Mouse (Mus musculus): ENCODE measurements around the gene Cdh12. TPM values are rescaled to one million over a fixed set of nuclear protein-coding genes. Genes with fewer than 3 reads are reported as not detected.
"Not testable (repeated sequence)": the region's sequence is repeated elsewhere in the genome, so short reads cannot be mapped to it uniquely, and the experiment has no call there.

Cdh12 gene
- polyA plus RNA-seq, 1 experiment = not detected

DNA sequence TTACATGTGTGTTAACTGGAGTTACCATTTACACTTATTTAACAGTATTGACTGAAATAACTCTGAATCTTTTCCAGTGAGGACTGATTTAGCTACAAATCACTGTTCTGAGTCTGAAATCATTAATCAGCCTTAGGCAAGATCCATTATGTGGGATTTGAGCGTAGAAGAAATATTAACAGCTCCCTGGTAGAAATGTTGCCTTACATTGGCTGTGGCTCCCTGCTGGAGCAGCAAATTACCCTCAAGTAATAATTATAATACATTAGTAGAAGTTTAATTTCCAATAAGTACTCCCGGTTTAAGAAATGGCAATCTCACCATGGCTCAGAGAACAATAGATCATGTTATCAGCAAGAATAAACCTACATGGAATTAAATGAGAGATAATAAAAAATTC, 190.1 kb downstream of the Cdh12 start:
- DNase-seq (ENCODE audit: low read depth in 1 of 2, low spot score in 2 of 2) = no peak
- WGBS = 88% methylated on average over 2 of the region's 2 CpGs
- H3K4me1 ChIP-seq (ENCODE audit: control insufficient read depth, insufficient read depth, insufficient read length) = no peaks in the 10 kb centered on the region
- H3K4me3 ChIP-seq (ENCODE audit: extremely low read depth, insufficient read depth, insufficient read length) = no peak overlapping the region
- H3K27ac ChIP-seq (ENCODE audit: insufficient read depth, low read length) = no peak overlapping the region
- H3K36me3 ChIP-seq (ENCODE audit: control insufficient read depth, insufficient read depth, low read length) = no peaks in the 10 kb centered on the region
- TF ChIP-seq CTCF (IDR thresholded peaks at IDR 0.05; ENCODE audit: extremely low read depth, insufficient read depth, insufficient read length, insufficient replicate concordance) = no peak
- no peak for TF ChIP-seq POLR2A (IDR thresholded peaks at IDR 0.05; ENCODE audit: low read depth, low read length)
- H3K27me3 ChIP-seq (ENCODE audit: control insufficient read depth, insufficient read depth, low read length) = no peaks in the 10 kb centered on the region

GRCm38 (mm10) chr15:20642905-20643414, 193.9 kb downstream of the Cdh12 start:
- Histone ChIP-seq H3K36me3 (ENCODE audit: control insufficient read depth, insufficient read depth, low read length) (no peaks in the 10 kb centered on the region), H3K4me1 (ENCODE audit: control insufficient read depth, insufficient read depth, insufficient read length) (no peaks in the 10 kb centered on the region), H3K27ac (ENCODE audit: insufficient read depth, low read length) (no peak overlapping the region), H3K4me3 (ENCODE audit: extremely low read depth, insufficient read depth, insufficient read length) (no peak overlapping the region), H3K27me3 (ENCODE audit: control insufficient read depth, insufficient read depth, low read length) (no peaks in the 10 kb centered on the region)
- DNase-seq (ENCODE audit: low read depth in 1 of 2, low spot score in 2 of 2) = no peak
- TF ChIP-seq CTCF (IDR thresholded peaks at IDR 0.05; ENCODE audit: extremely low read depth, insufficient read depth, insufficient read length, insufficient replicate concordance) = no peak
- no peak for TF ChIP-seq POLR2A (IDR thresholded peaks at IDR 0.05; ENCODE audit: low read depth, low read length)
- WGBS = 85% methylated on average over 3 of the region's 3 CpGs

DNA sequence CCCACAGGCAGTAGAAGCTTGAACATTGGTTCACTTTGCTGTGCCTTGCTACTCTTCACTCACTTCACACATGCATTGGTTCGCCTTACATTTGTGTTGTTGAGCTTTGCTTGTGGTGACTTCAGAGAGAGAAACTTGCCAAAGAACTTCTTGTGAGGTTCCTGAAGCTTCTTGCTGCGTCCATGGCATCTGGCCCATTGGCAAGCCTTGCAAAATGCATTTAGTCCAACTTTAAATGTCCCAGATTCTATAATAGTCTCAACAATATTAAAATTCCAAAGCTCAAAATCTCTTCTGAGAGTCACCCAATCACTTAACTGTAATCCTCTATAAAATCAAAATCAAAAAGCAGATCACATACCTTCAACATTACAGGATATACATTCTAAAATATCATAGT, 211.2 kb downstream of the Cdh12 start:
- Histone ChIP-seq H3K27ac (ENCODE audit: insufficient read depth, low read length) (no peak overlapping the region), H3K4me1 (ENCODE audit: control insufficient read depth, insufficient read depth, insufficient read length) (no peaks in the 10 kb centered on the region), H3K36me3 (ENCODE audit: control insufficient read depth, insufficient read depth, low read length) (no peaks in the 10 kb centered on the region), H3K27me3 (ENCODE audit: control insufficient read depth, insufficient read depth, low read length) (no peaks in the 10 kb centered on the region), H3K4me3 (ENCODE audit: extremely low read depth, insufficient read depth, insufficient read length) (no peak overlapping the region)
- TF ChIP-seq POLR2A (IDR thresholded peaks at IDR 0.05; ENCODE audit: low read depth, low read length) (no peak), CTCF (IDR thresholded peaks at IDR 0.05; ENCODE audit: extremely low read depth, insufficient read depth, insufficient read length, insufficient replicate concordance) (no peak)
- no peak for DNase-seq (ENCODE audit: low read depth in 1 of 2, low spot score in 2 of 2)
- 49% methylated on average over 2 of the region's 2 CpGs for WGBS

DNA sequence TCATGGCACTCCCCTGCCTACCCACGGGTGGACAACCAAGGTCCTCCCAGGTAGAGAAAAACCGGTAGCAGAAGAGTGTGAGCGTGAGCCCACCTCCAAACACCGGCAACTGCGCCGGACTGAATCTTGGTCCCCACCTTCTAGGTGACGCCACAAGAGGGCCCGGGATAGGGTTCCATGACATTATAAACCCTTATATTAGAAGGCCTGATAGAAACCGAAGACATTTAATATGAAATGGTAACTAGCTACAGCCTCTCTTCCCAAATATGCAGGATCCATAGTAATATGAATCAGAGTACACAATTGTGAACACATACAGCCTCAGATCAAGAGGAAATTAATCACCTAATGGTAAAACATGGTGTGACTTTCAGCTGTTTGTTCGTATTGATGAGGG, 217.6 kb downstream of the Cdh12 start, which contains the start of gene Acot10:
TSS of gene Acot10 (minus strand) at position 101 of the 400 bp plus-strand sequence.
- 92% methylated on average over 10 of the region's 10 CpGs for WGBS
- Histone ChIP-seq H3K27me3 (ENCODE audit: control insufficient read depth, insufficient read depth, low read length) (no peaks in the 10 kb centered on the region), H3K4me3 (ENCODE audit: extremely low read depth, insufficient read depth, insufficient read length) (no peak within 1 kb of the TSS), H3K4me1 (ENCODE audit: control insufficient read depth, insufficient read depth, insufficient read length) (no peaks in the 10 kb centered on the region), H3K36me3 (ENCODE audit: control insufficient read depth, insufficient read depth, low read length) (no peaks in the 10 kb centered on the region), H3K27ac (ENCODE audit: insufficient read depth, low read length) (no peak within 1 kb of the TSS)
- TF ChIP-seq CTCF (IDR thresholded peaks at IDR 0.05; ENCODE audit: extremely low read depth, insufficient read depth, insufficient read length, insufficient replicate concordance) (no peak), POLR2A (IDR thresholded peaks at IDR 0.05; ENCODE audit: low read depth, low read length) (no peak)
- DNase-seq (ENCODE audit: low read depth in 1 of 2, low spot score in 2 of 2) = no peak

- TF ChIP-seq POLR2A (IDR thresholded peaks at IDR 0.05; ENCODE audit: low read depth, low read length) = no peak
- no peak for TF ChIP-seq CTCF (IDR thresholded peaks at IDR 0.05; ENCODE audit: extremely low read depth, insufficient read depth, insufficient read length, insufficient replicate concordance)
- Histone ChIP-seq H3K27ac (ENCODE audit: insufficient read depth, low read length) (no peak overlapping the region), H3K36me3 (ENCODE audit: control insufficient read depth, insufficient read depth, low read length) (no peaks in the 10 kb centered on the region), H3K4me1 (ENCODE audit: control insufficient read depth, insufficient read depth, insufficient read length) (no peaks in the 10 kb centered on the region), H3K4me3 (ENCODE audit: extremely low read depth, insufficient read depth, insufficient read length) (no peak overlapping the region), H3K27me3 (ENCODE audit: control insufficient read depth, insufficient read depth, low read length) (no peaks in the 10 kb centered on the region)
- no peak for DNase-seq (ENCODE audit: low read depth in 1 of 2, low spot score in 2 of 2)
Measured at GRCm38 (mm10) chr15:20667350-20667749, 218.3 kb downstream of the Cdh12 start.

DNA sequence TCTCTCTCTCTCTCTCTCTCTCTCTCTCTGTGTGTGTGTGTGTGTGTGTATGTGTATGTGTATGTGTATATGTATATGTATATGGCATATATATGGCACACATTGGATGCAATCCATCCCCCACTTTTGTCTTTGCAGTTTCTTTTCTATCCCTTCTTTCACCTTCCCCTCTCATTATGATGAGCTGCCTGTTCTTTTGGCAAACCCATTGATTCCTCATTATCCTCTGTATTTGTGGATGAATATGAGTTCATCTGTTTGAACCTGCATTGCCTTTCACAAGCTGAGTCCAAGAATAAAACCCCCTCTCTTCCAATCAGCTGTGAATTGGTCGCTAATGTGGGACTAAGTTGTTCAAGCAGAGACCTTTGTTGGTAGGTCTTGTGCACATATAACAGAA, 218.9 kb downstream of the Cdh12 start:
- Histone ChIP-seq H3K36me3 (ENCODE audit: control insufficient read depth, insufficient read depth, low read length) (no peaks in the 10 kb centered on the region), H3K27me3 (ENCODE audit: control insufficient read depth, insufficient read depth, low read length) (no peaks in the 10 kb centered on the region), H3K4me1 (ENCODE audit: control insufficient read depth, insufficient read depth, insufficient read length) (no peaks in the 10 kb centered on the region), H3K27ac (ENCODE audit: insufficient read depth, low read length) (no peak overlapping the region), H3K4me3 (ENCODE audit: extremely low read depth, insufficient read depth, insufficient read length) (no peak overlapping the region)
- 52% methylated on average over 1 of the region's 1 CpGs for WGBS
- TF ChIP-seq CTCF (IDR thresholded peaks at IDR 0.05; ENCODE audit: extremely low read depth, insufficient read depth, insufficient read length, insufficient replicate concordance) (no peak), POLR2A (IDR thresholded peaks at IDR 0.05; ENCODE audit: low read depth, low read length) (no peak)
- DNase-seq (ENCODE audit: low read depth in 1 of 2, low spot score in 2 of 2) = no peak

- not testable (repeated sequence) for H3K4me3 ChIP-seq (ENCODE audit: extremely low read depth, insufficient read depth, insufficient read length); H3K27ac ChIP-seq (ENCODE audit: insufficient read depth, low read length); H3K36me3 ChIP-seq (ENCODE audit: control insufficient read depth, insufficient read depth, low read length); DNase-seq (ENCODE audit: low read depth in 1 of 2, low spot score in 2 of 2); H3K27me3 ChIP-seq (ENCODE audit: control insufficient read depth, insufficient read depth, low read length); H3K4me1 ChIP-seq (ENCODE audit: control insufficient read depth, insufficient read depth, insufficient read length)
- 56% methylated on average over 2 of the region's 2 CpGs for WGBS
Measured at GRCm38 (mm10) chr15:20669507-20669906, 220.4 kb downstream of the Cdh12 start.

Data from spleen, adult 2 months (tissue).